Mouse (Mus musculus): ENCODE data around the gene Plk5.

DNA sequence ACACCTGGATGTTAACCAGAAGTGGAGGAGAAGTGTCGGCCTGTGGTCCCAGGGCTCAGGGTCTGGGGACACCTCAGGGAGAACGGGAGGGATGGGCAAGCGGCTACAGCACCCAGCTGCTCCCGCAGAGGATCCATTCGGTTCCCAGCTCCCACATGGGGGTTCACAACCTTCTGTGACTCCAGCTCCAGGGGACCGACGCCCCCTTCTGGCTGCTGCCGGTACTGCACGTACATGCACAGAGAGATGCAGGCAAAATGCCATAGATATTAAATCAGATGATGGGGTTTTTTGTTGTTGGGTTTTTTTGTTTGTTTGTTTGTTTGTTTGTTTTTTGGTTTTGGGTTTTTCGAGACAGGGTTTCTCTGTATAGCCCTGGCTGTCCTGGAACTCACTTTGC, 21.5 kb downstream of the Plk5 start:
- no peak for TF ChIP-seq MYC (IDR thresholded peaks at IDR 0.05; ENCODE audit: low read depth, low read length)
- TF ChIP-seq RCOR1 (IDR thresholded peaks at IDR 0.05; ENCODE audit: low read depth, low read length) = no peak
- no peak for TF ChIP-seq TAL1 (IDR thresholded peaks at IDR 0.05; ENCODE audit: low read length)
- TF ChIP-seq MXI1 (IDR thresholded peaks at IDR 0.05; ENCODE audit: low read depth, low read length) = no peak
- peak; percentile 64 to 85 (median 70) for TF ChIP-seq CTCF (IDR thresholded peaks at IDR 0.05 in 2 of 3, conservative IDR thresholded peaks at IDR 0.05 in 1 of 3; ENCODE audit: control insufficient read depth in 1 of 3, insufficient read depth in 1 of 3, low read depth in 2 of 3, low read length in 3 of 3, poor library complexity in 1 of 3, severe bottlenecking in 1 of 3)
- TF ChIP-seq NRF1 (IDR thresholded peaks at IDR 0.05; ENCODE audit: insufficient read depth, low read depth, low read length, poor library complexity, severe bottlenecking) = no peak
- no peak for TF ChIP-seq UBTF (IDR thresholded peaks at IDR 0.05; ENCODE audit: borderline replicate concordance, insufficient read depth, low read depth, low read length)
- no peak for TF ChIP-seq POLR2A (IDR thresholded peaks at IDR 0.05; ENCODE audit: control insufficient read depth in 1 of 2, insufficient read depth in 1 of 2, low read depth in 1 of 2, low read length in 2 of 2, poor library complexity in 1 of 2)
- TF ChIP-seq EP300 (IDR thresholded peaks at IDR 0.05; ENCODE audit: low read depth in 1 of 2, low read length in 2 of 2) = no peak
- TF ChIP-seq CHD1 (IDR thresholded peaks at IDR 0.05; ENCODE audit: low read depth, low read length) = no peak
- TF ChIP-seq MAX (IDR thresholded peaks at IDR 0.05; ENCODE audit: low read length) = no peak
- TF ChIP-seq ZKSCAN1 (IDR thresholded peaks at IDR 0.05; ENCODE audit: low read depth, low read length) = no peak
- TF ChIP-seq POLR2AphosphoS2 (IDR thresholded peaks at IDR 0.05; ENCODE audit: low read length) = no peak
